Mouse (Mus musculus) large intestine, adult 2 months (tissue): ENCODE data around the gene Dus2. TPM values are rescaled to one million over a fixed set of nuclear protein-coding genes. Genes with fewer than 3 reads are reported as not detected.

Experiments used
- DNase-seq: peaks from one replicate; pipeline ENCODE4 v3.0.0-alpha.2; 2012; ENCODE audit warnings: low read depth, low spot score
- WGBS: fragments of 180-500 bp; shearing (Covaris S2); methylation state at CpG from one replicate; pipeline ENCODE4 v1.1.7; 2018; 5-methylcytosine and 5-hydroxymethylcytosine counted together
- polyA plus RNA-seq: library from polyadenylated mRNA; depleted of rRNA; stranded (reverse); fragments of >200 nt; gene quantifications from 2 replicates; pipeline ENCODE4 v1.2.3, GENCODE M21; 2012; rRNA removed

Gene Dus2
- polyA plus RNA-seq, 1 experiment: 7.2 TPM

DNA sequence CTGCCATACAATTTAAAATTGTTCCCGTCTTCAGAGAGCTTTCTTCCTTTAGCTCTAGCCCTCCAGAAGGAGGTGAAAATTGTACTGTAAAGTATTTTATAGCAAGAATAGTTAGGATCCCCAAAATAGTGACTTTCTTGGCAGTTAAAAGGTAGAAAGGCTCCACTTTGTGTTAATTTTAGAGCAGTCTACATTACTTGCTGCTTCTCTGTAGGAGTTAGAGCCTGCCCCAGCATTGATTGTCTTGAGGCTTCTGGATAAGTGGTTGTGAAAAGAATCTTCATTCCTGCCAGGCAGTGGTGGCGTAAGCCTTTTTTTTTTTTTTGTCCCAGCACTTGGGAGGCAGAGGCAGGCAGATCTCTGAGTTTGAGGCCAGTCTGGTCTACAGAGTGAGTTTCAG, 75.6 kb downstream of the Dus2 start:
- WGBS: 91% methylated on average over 2 of the region's 2 CpGs
- no peak for DNase-seq

DNA sequence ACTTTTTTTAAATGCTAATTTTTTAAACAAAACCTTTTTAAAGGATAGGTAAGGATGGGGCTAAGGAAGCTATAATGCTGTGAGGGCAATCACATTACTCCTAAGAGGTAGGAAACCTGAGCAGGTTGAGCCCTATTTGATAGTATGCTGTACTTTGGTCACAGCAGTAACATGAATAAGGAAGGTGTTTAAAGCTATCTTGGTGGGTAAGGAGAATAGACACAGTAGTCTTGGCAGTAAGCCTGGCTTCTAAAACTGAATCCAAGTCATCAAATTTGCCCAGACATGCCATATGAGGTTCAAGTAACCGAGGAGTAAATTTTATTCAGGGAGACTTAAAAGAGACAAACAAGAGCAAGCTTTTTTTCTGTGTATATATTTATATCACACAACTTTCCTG, 78.4 kb downstream of the Dus2 start:
- DNase-seq: no peak
- WGBS: 2% methylated on average over 1 of the region's 1 CpGs

DNA sequence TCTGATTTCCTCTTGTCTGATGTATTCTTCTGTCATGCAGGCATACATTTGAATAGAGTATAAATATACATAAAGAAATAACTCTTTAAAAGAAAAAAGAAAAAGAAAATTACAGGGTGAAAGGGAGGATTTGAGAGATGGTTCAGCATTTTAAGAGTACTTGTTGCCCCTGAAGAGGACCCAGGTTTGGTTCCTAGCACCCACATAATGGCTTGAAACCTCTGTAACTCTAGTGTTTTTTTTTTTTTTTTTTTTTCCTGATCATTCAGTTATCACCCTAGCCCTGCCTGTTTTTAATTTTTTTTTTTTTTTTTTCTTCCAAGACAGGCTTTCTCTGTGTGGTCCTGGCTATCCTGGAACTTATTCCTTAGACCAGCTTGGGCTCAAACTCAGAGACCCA, 81.0 kb downstream of the Dus2 start:
- DNase-seq: no peak

DNA sequence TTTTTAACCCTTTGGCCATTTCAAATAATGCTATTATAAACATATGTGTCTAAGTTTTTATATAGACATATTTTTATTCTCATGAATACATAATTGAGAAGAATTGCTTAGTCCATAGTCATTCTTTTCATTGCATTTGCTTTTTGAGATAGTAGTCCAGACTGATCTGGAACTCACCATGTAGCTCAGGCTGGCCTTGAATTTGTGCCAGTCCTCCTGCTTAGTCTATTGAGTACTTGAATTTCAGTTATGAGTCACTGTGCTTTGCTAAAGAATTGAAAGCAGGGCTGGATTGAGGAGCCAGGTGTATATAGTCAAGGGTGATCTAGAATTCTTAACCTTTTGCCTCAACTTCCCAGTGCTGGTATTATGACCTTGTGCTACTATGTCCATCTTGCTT, 83.1 kb downstream of the Dus2 start:
- no peak for DNase-seq

DNA sequence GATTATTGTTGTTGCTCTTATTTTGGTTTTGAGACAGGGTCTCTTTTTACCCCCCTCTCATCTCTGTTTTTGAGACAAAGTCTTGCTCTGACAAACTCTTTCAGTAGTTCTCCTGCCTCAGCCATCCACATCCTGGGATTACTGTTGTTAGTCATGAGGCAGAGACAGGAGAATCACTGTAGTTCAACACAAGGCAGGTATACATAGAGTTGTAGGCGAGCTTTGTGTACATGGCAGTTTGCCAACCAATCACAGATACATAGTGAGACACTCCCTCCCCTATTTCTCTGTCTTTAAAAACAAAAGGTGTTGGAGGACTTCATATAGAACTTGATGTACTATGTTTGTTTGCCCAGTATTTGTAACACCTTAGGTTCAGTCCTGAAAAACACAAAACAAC, 83.5 kb downstream of the Dus2 start:
- WGBS: 40% methylated on average over 1 of the region's 1 CpGs
- DNase-seq: no peak

DNA sequence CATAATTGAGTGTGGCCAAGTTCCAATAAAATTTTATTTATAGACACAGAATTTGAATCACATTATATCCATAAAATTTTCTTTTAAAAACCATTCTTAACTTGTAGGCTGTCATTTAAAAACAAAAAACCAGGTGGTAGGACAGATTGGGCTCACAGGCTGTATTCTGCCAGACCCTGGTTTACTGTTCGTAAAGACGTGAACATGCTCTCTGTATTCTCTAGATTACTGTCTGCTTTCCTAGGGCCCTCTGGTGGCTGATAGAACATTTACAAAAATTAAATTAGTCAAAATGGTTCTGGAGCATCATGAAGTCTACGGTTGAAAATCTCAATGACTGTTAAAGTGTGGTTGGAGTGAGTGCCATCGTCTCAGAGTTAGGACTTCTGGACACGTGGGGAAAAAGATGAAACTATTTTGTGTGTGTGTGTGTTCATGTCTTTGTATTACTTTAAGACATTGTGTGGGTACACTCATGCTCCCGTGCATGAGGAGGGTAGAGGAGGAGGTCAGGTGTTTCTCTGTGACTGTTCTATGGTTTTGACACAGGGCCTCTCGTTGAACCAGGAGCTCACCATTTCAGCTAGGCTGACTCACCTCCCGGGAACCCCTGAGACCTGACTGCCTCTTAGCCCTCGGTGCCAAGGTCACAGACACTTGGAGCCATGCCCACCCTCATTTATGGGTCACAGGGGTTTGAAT, 84.2 kb downstream of the Dus2 start:
- no peak for DNase-seq
- WGBS: 43% methylated on average over 9 of the region's 9 CpGs

DNA sequence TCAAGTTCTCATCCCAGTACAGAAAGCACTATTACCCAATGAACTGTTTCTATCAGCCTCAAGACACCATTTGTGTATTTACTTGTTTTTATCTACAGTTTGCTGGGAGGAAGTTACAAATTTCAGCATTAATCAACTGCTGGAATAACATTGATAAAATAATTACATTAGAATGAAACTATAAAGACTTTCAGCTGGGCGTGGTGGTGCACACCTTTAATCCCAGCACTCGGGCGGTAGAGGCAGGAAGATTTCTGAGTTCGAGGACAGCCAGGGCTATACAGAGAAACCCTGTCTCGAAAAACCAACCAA, 84.7 kb downstream of the Dus2 start:
- DNase-seq: no peak
- WGBS: 81% methylated on average over 5 of the region's 5 CpGs

DNA sequence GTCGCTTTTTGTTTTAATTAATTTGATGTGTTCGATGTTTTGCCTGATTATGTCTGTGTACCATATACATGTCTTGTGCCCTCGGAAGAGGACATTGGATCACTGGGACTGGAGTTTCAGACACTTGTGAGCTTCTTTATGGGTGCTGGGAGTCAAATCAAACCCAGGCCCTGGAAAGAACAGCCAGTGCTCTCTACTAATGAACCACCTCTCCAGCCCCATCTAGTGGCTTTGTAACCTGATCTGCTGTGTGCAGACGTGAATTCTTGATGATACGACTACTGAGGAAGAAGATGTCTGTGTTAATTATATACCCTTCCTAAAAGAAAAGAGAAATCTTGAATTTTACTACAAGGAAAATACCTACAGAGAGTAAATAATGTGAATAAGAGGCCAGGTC, 85.5 kb downstream of the Dus2 start:
- DNase-seq: no peak
- 77% methylated on average over 5 of the region's 5 CpGs for WGBS

DNA sequence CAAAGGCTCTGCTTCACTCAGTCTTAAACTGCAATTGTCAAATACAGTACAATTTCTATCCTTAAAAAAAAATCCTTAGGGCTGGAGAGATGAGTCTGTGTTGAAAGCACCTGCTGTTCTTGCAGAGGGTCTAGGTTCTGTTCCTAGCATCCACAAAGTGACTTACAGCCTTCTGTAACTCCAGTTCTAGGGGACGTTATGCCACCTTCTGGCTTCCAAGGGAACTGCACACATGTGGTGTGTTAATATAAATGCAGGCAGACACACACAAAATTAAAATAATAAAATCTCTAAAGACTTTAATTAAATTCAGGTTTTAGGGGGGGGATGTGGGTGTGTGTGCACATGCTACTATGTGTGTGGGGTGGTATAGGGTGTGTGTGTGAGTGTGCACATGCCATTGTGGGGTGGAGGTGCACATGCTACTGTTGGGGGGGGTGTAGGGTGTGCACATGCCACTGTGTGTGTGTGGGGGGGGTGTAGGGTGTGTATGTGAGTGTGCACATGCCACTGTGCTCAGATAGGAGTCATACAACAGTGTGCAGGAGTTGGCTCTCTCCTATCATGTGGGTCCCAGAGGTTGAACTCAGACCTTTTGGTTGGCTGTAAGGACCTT, 86.4 kb downstream of the Dus2 start:
- 96% methylated on average over 1 of the region's 1 CpGs for WGBS
- no peak for DNase-seq

DNA sequence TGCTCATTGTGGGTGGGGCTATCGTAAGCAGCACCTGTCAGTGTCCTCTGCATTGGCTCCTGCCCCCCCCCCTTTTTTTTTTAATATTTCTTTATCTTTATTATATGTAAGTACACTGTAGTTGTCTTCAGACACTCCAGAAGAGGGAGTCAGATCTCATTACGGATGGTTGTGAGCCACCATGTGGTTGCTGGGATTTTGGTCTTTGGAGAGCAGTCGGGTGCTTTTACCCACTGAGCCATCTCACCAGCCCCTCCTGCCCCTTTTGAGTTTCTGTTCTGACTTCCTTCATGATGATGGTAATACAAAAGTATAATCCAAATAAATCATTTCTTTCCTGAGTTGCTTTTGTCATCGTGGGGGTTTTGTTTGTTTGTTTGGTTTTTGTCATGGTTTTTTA, 111.2 kb downstream of the Dus2 start:
- no peak for DNase-seq
- 81% methylated on average over 4 of the region's 4 CpGs for WGBS

Other genes with a start within 250 kb of the Dus2 start
- gene Gfod2, start 232.7 kb upstream of the Dus2 start, polyA plus RNA-seq: 5.6 and 8.7 TPM in 2 replicates
- 13.9 and 20.0 TPM in 2 replicates for gene Ranbp10, start 164.0 kb upstream of the Dus2 start, polyA plus RNA-seq
- gene Tsnaxip1, start 163.6 kb upstream of the Dus2 start, polyA plus RNA-seq: not detected in 2 replicates
- 20.5 and 20.6 TPM in 2 replicates for gene Cenpt, start 138.1 kb upstream of the Dus2 start, polyA plus RNA-seq
- gene Thap11, start 136.2 kb upstream of the Dus2 start, polyA plus RNA-seq: 30.3 and 34.5 TPM in 2 replicates
- gene Nutf2, start 130.8 kb upstream of the Dus2 start, polyA plus RNA-seq: 32.0 and 34.5 TPM in 2 replicates
- 37.7 and 51.4 TPM in 2 replicates for gene Edc4, start 110.5 kb upstream of the Dus2 start, polyA plus RNA-seq
- 0.84 and 1.2 TPM in 2 replicates for gene Nrn1l, start 97.8 kb upstream of the Dus2 start, polyA plus RNA-seq
- 20.2 and 21.8 TPM in 2 replicates for gene Pskh1, start 90.9 kb upstream of the Dus2 start, polyA plus RNA-seq
- 6.3 and 8.0 TPM in 2 replicates for gene Ctrl, start 57.5 kb upstream of the Dus2 start, polyA plus RNA-seq
- 659 and 697 TPM in 2 replicates for gene Psmb10, start 52.9 kb upstream of the Dus2 start, polyA plus RNA-seq
- gene Lcat, start 48.0 kb upstream of the Dus2 start, polyA plus RNA-seq: 0.89 and 1.0 TPM in 2 replicates
- gene Slc12a4, start 25.2 kb upstream of the Dus2 start, polyA plus RNA-seq: 9.0 and 12.6 TPM in 2 replicates
- 0.10 and 0.14 TPM in 2 replicates for gene Dpep3, start 11.9 kb upstream of the Dus2 start, polyA plus RNA-seq
- gene Dpep2nb, start 14.6 kb downstream of the Dus2 start, polyA plus RNA-seq: not detected in 2 replicates
- 6.3 and 6.7 TPM in 2 replicates for gene Ddx28, start 20.5 kb downstream of the Dus2 start, polyA plus RNA-seq
- gene Nfatc3, start 67.5 kb downstream of the Dus2 start, polyA plus RNA-seq: 14.8 and 27.1 TPM in 2 replicates
- 19.4 and 32.1 TPM in 2 replicates for gene Esrp2, start 145.6 kb downstream of the Dus2 start, polyA plus RNA-seq
- 4.5 TPM in 2 replicates for gene Pla2g15, start 159.1 kb downstream of the Dus2 start, polyA plus RNA-seq
- 7.7 and 11.6 TPM in 2 replicates for gene Slc7a6, start 177.5 kb downstream of the Dus2 start, polyA plus RNA-seq
- gene Slc7a6os, start 219.6 kb downstream of the Dus2 start, polyA plus RNA-seq: 15.0 and 19.2 TPM in 2 replicates
- gene Prmt7, start 219.6 kb downstream of the Dus2 start, polyA plus RNA-seq: 19.0 and 20.8 TPM in 2 replicates